Mouse (Mus musculus) kidney, embryonic 14.5 days (tissue): ENCODE measurements around the gene Srp9. TPM values are rescaled to one million over a fixed set of nuclear protein-coding genes. Genes with fewer than 3 reads are reported as not detected.

Source experiments
- polyA plus RNA-seq: library from polyadenylated mRNA; unstranded; fragments of >200 nt; fragmentation: Nextera tagmentation; extraction: Ambion mirVana; gene quantifications from 2 replicates; pipeline ENCODE4 v1.2.1, GENCODE M21; 2014

Gene Srp9
- polyA plus RNA-seq, 1 experiment from 2014 or later: 155 TPM

Other genes starting within 250 kb of the Srp9 start
- gene Enah, start 104.7 kb upstream of the Srp9 start, polyA plus RNA-seq: 25.6 and 28.8 TPM in 2 replicates
- not detected in 2 replicates for gene Vmn1r1, start 39.7 kb downstream of the Srp9 start, polyA plus RNA-seq
- gene Degs1, start 158.1 kb downstream of the Srp9 start, polyA plus RNA-seq: 103 and 118 TPM in 2 replicates
- 20.3 and 27.3 TPM in 2 replicates for gene Fbxo28, start 216.9 kb downstream of the Srp9 start, polyA plus RNA-seq